Mouse (Mus musculus): ENCODE measurements around the gene Rftn1. TPM values are rescaled to one million over a fixed set of nuclear protein-coding genes. Genes with fewer than 3 reads are reported as not detected.

Rftn1 gene
- total RNA-seq, 2 experiments from 2014 or later, result 11.4 to 16.9 TPM

DNA sequence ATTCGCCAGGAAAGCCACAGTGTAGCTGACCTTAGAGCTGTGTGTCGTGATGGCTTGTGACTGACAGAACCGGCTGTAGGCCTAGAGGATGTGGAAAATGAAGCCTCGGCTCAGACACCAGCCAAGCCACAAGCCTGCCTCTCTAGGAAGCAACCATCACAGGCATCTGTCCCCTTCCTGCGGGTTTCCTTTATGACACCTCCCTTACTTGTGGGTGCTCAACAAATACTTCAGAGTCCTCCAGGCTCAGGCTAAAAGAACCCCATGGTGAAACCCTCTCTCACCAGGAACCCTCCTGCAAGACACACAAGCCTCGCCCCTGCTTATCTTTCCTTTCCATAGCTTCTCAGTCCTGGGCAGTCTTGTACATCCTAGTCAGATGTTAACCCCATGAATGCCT is 31.9 kb downstream of the Rftn1 start:
- H3K4me3 ChIP-seq, result no peak overlapping the region
- intact Hi-C loops (cut with DNase I), result no loop called here
- H3K27ac ChIP-seq, result no peak overlapping the region
- TF ChIP-seq CTCF (IDR thresholded peaks at IDR 0.05), result no peak
- no peak for DNase-seq

DNA sequence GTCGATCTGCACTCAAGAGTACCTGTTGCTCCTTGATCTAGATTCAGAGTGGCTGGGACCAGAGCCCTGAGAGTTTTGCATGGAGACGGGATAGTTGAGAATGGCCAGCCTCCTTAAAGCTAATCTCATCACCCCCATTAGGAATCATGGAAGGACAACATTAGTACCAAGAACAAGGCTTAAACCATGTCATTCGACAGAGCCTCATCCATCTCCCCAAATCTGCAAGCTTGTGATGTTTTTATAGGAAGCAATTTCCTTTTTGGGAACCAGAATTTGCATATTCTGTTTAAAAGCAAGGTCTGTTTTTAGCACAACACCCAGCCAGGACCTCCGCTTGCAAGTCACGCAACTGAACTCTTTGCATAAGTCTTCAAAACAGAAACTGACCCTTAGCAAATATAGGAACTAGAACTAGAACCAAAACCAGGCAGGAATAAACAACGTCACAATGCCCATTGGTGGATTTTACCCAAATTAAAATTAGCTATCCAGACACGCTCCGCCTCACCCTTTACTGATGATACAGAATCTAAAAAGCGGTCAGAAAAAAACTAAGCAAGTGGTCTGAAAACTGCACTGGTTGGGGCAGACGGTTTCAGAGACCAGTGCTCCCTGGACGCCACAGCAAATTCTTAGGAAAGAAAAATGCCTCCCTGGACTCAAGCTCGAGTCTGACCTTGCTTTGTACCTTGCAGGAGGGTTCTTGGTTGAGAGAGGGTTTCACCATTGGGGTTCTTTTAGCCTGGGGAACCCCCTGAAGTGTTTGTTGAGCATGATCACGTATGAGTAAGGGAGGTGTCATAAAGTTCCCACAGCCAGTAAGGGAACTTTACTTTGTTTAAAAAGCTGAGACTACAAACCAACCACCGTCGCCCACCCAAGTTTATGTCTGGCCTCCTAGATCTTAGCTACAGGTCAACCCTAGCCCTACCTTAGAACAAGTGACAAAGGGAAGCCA is 33.0 kb downstream of the Rftn1 start:
- no peak overlapping the region for H3K27ac ChIP-seq
- intact Hi-C loops (cut with DNase I), result no loop called here

GRCm38 (mm10) chr17:50152085-50152484 is 38.4 kb downstream of the Rftn1 start:
- no peak overlapping the region for H3K27ac ChIP-seq
- intact Hi-C loops (cut with DNase I), result no loop called here
- no peak overlapping the region for H3K4me3 ChIP-seq
- no peak for TF ChIP-seq CTCF (IDR thresholded peaks at IDR 0.05)
- DNase-seq, result no peak

More for the DNA sequence above, 33.0 kb downstream of the Rftn1 start:
- DNase-seq, result no peak
- H3K4me3 ChIP-seq, result no peak overlapping the region
- no peak for TF ChIP-seq CTCF (IDR thresholded peaks at IDR 0.05)

DNA sequence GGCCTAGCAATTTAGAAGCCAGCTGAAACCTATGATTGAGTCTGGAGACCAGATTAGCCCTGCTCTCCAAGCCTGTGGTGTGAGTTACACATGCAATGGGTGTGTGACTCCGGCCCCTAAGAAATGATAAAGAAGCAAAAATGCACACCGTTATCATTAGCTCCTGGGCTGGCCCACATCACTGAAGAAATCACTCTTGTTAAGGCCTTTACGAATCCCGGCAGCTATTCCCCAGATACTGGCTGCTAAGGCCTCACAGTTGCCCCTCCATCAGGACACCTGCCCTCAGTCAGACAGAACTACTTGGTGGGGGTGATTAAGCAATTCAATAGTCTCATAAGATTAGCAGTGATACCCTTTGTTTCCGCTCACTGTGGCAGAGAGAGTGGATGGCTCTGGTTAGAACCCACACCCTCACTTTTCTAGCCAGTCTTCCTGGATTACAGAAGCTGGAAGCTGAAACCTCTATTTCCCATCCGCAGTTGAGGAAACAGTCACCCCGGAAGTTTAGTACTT is 39.2 kb downstream of the Rftn1 start:
- peak overlapping the region; percentile 70 for H3K27ac ChIP-seq
- TF ChIP-seq CTCF (IDR thresholded peaks at IDR 0.05), result no peak
- intact Hi-C loops (cut with DNase I), result no loop called here

DNA sequence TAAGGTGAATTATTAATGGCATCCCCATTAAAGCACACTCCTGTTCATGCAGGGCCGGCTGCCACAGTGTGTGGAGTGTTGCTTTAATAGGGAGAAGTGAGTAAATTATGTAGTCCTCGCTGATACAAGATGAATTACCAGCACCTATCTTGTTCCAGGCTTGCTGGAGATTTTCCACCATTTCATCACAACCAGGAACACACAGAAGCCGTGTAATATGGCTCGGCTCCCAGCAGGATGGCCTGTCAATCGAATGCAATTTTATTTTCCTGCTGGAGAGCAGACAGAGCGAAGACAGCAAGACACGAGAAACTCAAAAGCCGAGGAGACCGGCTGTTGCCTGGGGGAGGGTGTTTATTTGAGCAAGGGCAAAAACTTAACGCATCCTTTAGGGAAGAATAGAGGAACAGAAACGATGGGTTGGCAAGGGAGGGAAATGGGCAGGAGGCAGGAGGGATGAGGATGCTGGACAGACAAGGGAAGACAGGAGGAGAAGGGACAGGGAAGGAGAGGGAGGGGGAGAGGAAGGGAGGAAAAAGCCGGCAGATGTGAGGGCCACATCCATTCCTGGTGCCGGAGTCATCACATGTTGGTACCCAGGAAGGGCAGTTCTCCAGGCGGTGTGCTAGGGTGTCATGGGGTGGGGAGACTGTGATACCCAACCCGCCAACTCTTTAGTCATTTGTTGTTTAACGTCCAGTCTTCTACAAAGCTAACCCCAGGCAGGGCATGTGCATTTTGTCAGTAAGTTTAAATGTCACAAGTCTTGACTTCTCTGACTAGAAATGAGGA is 39.9 kb downstream of the Rftn1 start:
- peak overlapping the region; percentile 70 for H3K27ac ChIP-seq

More for the DNA sequence above, 39.2 kb downstream of the Rftn1 start:
- H3K4me3 ChIP-seq, result no peak overlapping the region
- no peak for DNase-seq

GRCm38 (mm10) chr17:50149690-50150210 is 40.7 kb downstream of the Rftn1 start:
- Histone ChIP-seq H3K4me3 (peak overlapping the region; percentile 45), H3K27ac (peak overlapping the region; percentile 70)
- intact Hi-C loops (cut with DNase I), result loop anchor here (5.0 kb wide), 1 partner anchor 38 kb away; no protein-coding TSS in a partner anchor
- no peak for TF ChIP-seq CTCF (IDR thresholded peaks at IDR 0.05)
- DNase-seq, result peak; percentile 36

More for the DNA sequence above, 39.9 kb downstream of the Rftn1 start:
- no peak for TF ChIP-seq CTCF (IDR thresholded peaks at IDR 0.05)
- DNase-seq, result peak; percentile 63
- intact Hi-C loops (cut with DNase I), result no loop called here
- H3K4me3 ChIP-seq, result peak overlapping the region; percentile 45

GRCm38 (mm10) chr17:50147831-50148587 is 42.5 kb downstream of the Rftn1 start:
- intact Hi-C loops (cut with DNase I), result loop anchor here (5.0 kb wide), 1 partner anchor 39 kb away; no protein-coding TSS in a partner anchor
- TF ChIP-seq CTCF (IDR thresholded peaks at IDR 0.05), result no peak
- peak overlapping the region; percentile 24 for H3K27ac ChIP-seq
- H3K4me3 ChIP-seq, result no peak overlapping the region
- DNase-seq, result no peak

GRCm38 (mm10) chr17:50143354-50143753 is 47.1 kb downstream of the Rftn1 start:
- intact Hi-C loops (cut with DNase I), result loop anchor here (5.0 kb wide), 1 partner anchor 111 kb away; no protein-coding TSS in a partner anchor
- Histone ChIP-seq H3K4me3 (no peak overlapping the region), H3K27ac (peak overlapping the region; percentile 86)
- peak; percentile 36 for DNase-seq
- no peak for TF ChIP-seq CTCF (IDR thresholded peaks at IDR 0.05)

DNA sequence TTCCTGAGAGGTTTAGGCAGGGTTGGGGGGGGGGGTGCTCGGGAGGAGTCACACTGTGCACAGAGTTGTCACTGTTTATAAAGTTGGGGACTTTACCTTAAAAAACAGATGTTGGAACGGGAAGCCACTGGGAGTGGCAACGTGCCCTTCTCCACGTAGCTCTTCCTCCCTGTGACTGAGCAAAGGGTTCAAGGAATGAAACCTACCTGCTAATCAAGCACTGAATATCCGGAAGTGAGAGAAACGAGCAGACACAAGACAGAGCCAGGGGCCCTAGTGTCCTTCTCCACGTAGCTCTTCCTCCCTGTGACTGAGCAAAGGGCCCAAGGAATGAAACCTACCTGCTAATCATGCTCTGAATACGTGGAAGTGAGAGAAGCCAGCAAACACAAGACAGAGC is 47.9 kb downstream of the Rftn1 start:
- intact Hi-C loops (cut with DNase I), result loop anchor here (5.0 kb wide), 1 partner anchor 110 kb away; no protein-coding TSS in a partner anchor
- H3K27ac ChIP-seq, result peak overlapping the region; percentile 86
- no peak for DNase-seq
- no peak for TF ChIP-seq CTCF (IDR thresholded peaks at IDR 0.05)
- H3K4me3 ChIP-seq, result no peak overlapping the region

DNA sequence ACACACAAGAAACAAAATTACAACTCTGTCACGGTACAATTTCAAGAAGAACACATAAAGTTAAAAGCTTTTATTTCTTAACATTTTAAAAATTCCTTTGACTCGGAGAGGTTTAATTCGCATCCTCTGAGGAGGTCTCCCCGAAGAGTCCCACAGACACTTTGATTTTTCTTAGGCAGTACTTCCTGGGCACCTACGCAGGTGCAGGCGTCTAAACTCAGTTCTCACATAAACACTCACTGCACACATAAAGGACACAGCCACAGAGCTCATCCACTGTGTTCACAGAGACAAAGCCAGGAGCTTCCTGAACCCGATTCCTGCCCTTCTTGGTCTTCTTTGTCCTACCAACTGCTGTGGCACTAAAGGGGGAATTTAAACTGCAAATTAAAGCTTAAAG is 48.3 kb downstream of the Rftn1 start:
- H3K27ac ChIP-seq, result peak overlapping the region; percentile 86
- intact Hi-C loops (cut with DNase I), result loop anchor here (5.0 kb wide), 1 partner anchor 110 kb away; no protein-coding TSS in a partner anchor
- TF ChIP-seq CTCF (IDR thresholded peaks at IDR 0.05), result no peak
- DNase-seq, result no peak
- H3K4me3 ChIP-seq, result no peak overlapping the region

- H3K4me3 ChIP-seq, result no peak overlapping the region
- intact Hi-C loops (cut with DNase I), result no loop called here
- DNase-seq, result peak; percentile 63
- TF ChIP-seq CTCF (IDR thresholded peaks at IDR 0.05), result no peak
- peak overlapping the region; percentile 76 for H3K27ac ChIP-seq
These were observed 54.4 kb downstream of the Rftn1 start for GRCm38 (mm10) chr17:50136060-50136459.
